Mouse (Mus musculus): Measurements from ENCODE around the gene Igfals.

- TF ChIP-seq POLR2A (IDR thresholded peaks at IDR 0.05; ENCODE audit: borderline replicate concordance, low read depth, low read length) (no peak), CTCF (IDR thresholded peaks at IDR 0.05; ENCODE audit: low read depth, low read length) (no peak)
These were observed 27.5 kb downstream of the Igfals start for GRCm38 (mm10) chr17:24893276-24893675.

Data from bone marrow macrophage, adult 2 months (primary cell).